Mouse (Mus musculus): ENCODE results near the gene Nudcd2. TPM values are rescaled to one million over a fixed set of nuclear protein-coding genes. Genes with fewer than 3 reads are reported as not detected.
"Not testable (repeated sequence)": the region's sequence is repeated elsewhere in the genome, so short reads cannot be mapped to it uniquely, and the experiment has no call there.

The Nudcd2 gene
- 75.4 and 79.3 TPM in 2 replicates for polyA plus RNA-seq (2015; fragmentation: Nextera tagmentation; extraction: Ambion mirVana)

DNA sequence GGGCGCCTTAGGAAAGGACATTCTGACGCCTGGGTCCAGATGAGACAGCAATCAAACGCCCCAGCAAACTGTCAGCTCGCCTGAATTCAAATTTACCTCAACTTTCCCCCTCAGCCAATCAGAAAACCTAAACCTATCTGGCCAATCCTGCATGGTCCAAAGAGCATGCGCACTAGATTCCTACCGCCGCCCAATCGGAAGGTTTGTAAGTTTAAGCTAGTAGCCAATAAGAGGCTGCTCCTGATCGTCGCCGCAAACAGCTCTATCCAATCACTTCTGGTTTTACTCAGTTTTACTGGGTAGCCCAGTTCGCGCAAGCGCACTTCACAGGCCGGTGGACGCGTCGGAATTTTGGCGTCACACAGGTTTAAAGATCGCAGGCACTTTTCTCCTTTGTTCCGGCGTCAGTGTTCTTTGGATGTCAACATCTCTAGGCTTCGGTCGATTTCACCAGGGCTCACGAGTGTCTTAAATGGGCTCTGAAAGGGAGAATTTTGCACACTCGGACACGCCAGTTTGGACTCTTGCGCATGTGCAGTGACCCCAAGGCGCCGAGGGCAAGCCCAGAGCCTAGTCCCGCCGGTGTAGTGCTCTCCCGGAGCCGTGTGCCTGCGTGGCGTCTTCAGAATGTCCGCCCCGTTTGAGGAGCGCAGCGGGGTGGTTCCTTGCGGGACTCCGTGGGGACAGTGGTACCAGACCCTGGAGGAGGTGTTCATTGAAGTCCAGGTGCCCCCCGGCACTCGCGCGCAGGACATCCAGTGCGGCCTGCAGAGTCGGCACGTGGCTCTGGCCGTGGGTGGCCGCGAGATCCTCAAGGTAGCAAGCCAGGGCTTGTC lies at the start of gene Nudcd2, which contains the start of gene Hmmr:
TSS of gene Nudcd2 (plus strand) at position 329 of the 836 bp plus-strand sequence.
TSS of gene Hmmr (minus strand) at position 84 of the 836 bp plus-strand sequence.
- peaks cover 56% of the 10 kb centered on the region for H3K36me3 ChIP-seq (replicated peaks)
- no peaks in the 10 kb centered on the region for H3K9me3 ChIP-seq (replicated peaks)
- peak within 1 kb of the TSS; percentile 86 for H3K27ac ChIP-seq (replicated peaks)
- WGBS (ENCODE audit: insufficient replicate concordance), result under 1% methylated on average over 52 of the region's 52 CpGs
- no peaks in the 10 kb centered on the region for H3K27me3 ChIP-seq
- peak within 1 kb of the TSS; percentile 83 for H3K4me2 ChIP-seq
- peak within 1 kb of the TSS; percentile 91 for H3K9ac ChIP-seq
- peak; percentile 97 for ATAC-seq (ENCODE audit: insufficient read depth)
- peak within 1 kb of the TSS; percentile 91 for H3K4me3 ChIP-seq (replicated peaks)
- peaks cover 39% of the 10 kb centered on the region for H3K4me1 ChIP-seq (replicated peaks)

DNA sequence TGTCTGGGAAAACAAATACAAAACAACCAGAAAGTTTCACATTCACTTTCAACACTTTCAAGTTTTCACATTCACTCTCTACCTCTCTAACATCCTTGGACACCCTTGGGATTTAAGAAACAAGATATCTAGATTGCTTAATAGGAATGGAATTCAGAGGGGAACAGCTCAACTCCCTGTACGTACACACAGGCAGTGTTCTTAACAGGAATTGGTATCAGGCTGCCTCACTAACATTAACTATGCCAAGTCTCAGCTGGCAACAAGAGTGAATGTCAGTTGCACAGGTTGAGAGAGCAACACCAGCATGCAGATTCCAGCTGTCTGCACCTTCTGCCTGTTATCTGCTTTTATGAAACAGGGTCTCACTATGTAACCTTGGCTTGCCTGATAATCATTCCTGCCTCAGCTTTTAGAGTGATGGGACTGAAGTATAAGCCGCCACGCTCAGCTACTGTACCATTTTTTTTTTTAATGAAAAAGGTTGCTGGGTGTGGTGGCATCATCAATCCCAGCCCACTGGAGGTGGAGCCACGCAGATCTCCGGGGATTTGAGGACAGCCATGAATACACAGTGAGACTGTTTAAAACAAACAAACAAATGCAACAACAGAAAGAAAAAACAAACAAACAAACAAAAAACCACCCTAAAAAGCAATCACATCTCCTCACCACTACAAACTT lies 42.9 kb upstream of the Nudcd2 start:
- Histone ChIP-seq H3K4me1 (replicated peaks) (peaks cover 36% of the 10 kb centered on the region), H3K4me2 (peak overlapping the region; percentile 95), H3K9ac (no peak overlapping the region; the same call in 1 of the 2 replicates), H3K4me3 (replicated peaks) (peak overlapping the region; percentile 96), H3K27me3 (no peaks in the 10 kb centered on the region), H3K36me3 (replicated peaks) (peaks cover 23% of the 10 kb centered on the region), H3K9me3 (replicated peaks) (no peaks in the 10 kb centered on the region), H3K27ac (replicated peaks) (0 out of 2 replicates have a peak overlapping the region, but pooled peaks have one; percentile 91)
- 33% methylated on average over 5 of the region's 5 CpGs for WGBS (ENCODE audit: insufficient replicate concordance)
- no peak for ATAC-seq (ENCODE audit: insufficient read depth)

- peak overlapping the region; percentile 91 for H3K27ac ChIP-seq (replicated peaks)
- H3K4me1 ChIP-seq (replicated peaks), result peaks cover 36% of the 10 kb centered on the region
- no peaks in the 10 kb centered on the region for H3K9me3 ChIP-seq (replicated peaks)
- peaks cover 8% of the 10 kb centered on the region for H3K36me3 ChIP-seq (replicated peaks)
- peak overlapping the region; percentile 82 for H3K9ac ChIP-seq
- H3K4me2 ChIP-seq, result peak overlapping the region; percentile 95
- H3K4me3 ChIP-seq (replicated peaks), result peak overlapping the region; percentile 96
- ATAC-seq (ENCODE audit: insufficient read depth), result peak; percentile 91
- no peaks in the 10 kb centered on the region for H3K27me3 ChIP-seq
- under 1% methylated on average over 28 of the region's 28 CpGs for WGBS (ENCODE audit: insufficient replicate concordance)
These were observed 41.4 kb upstream of the Nudcd2 start for GRCm38 (mm10) chr11:40692101-40692509.

DNA sequence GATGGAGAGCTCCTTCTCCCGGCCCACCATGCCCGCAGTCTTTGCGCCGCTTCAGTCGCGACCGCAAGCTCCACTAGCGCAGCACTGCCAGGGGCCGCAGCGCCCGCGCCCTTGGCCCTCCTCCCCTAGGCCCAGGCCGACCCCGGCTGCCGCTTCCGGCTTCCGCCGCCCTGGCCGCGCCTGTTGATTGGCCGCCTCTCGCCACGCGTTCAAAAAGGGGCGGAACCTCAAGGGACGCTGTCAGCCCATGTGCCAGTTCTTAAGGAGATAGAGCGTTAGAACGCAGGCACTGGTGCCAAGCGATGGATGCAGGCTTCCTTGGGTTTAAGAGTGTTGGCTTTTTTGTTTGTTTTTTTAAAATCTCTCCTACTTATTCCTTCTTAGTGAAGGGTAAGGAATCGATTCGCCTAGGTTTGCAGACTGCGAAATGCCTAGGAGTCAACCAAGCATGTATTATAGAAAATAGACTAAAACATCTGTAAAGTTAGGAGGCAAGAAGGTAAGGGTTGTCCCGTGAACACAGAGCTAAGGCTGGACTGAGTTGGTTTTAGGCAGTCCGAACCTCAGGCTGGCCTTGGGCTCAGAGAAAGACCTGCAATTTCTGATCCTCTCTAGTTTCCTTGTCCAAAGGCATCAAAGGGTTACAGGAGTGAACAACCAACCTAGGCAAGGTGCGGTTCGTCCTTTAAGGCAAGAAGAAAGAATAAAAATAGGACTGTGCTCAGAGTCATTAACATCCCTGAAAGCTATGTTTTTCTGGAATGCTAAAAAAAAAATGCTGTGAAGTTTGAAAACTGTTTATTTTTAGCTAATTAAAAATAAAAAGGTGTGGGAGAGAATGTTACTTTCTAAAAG lies 40.7 kb upstream of the Nudcd2 start:
- H3K36me3 ChIP-seq (replicated peaks), result 0 out of 2 replicates have a peak, but pooled peaks cover 2% of the 10 kb centered on the region
- ATAC-seq (ENCODE audit: insufficient read depth), result peak; percentile 98
- WGBS (ENCODE audit: insufficient replicate concordance), result 1% methylated on average over 33 of the region's 36 CpGs

DNA sequence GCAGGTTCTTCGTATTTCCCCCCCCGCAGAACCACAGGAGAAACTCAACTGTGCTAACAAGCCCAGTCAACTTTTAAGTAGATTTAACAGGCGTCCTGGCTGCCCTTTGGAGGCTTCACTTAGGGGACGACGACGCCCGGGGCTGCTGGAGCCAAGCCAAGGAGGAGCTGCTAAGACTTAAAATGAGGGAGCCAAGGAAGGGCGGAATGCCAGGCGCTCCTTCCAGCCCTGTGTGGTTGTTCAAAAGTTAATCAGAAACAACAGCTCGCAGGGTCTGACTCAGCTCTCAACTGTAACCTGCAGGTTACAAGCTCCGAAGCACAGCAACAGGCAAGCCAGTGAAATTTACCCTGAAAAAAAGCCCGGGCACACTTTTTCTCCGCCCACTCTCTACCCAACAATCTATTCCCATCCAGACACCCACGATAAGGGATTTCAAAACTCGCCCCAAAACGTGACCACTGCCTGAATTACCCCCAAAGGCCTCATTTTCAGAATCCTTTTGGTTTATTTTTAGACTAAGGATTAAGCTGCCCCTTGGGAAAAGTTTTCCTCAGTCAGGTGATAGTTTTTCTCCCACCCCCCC lies 40.0 kb upstream of the Nudcd2 start:
- peak overlapping the region; percentile 91 for H3K27ac ChIP-seq (replicated peaks)
- peaks cover 36% of the 10 kb centered on the region for H3K4me1 ChIP-seq (replicated peaks)
- ATAC-seq (ENCODE audit: insufficient read depth), result peak; percentile 8; the same call in 1 of the 2 replicates
- peak overlapping the region; percentile 64 for H3K9ac ChIP-seq
- peak overlapping the region; percentile 95 for H3K4me2 ChIP-seq
- H3K27me3 ChIP-seq, result no peaks in the 10 kb centered on the region
- WGBS (ENCODE audit: insufficient replicate concordance), result under 1% methylated on average over 16 of the region's 16 CpGs
- H3K4me3 ChIP-seq (replicated peaks), result peak overlapping the region; percentile 96
- no peaks in the 10 kb centered on the region for H3K9me3 ChIP-seq (replicated peaks)
- H3K36me3 ChIP-seq (replicated peaks), result 0 out of 2 replicates have a peak, but pooled peaks cover 2% of the 10 kb centered on the region

More for the DNA sequence above, 40.7 kb upstream of the Nudcd2 start:
- no peaks in the 10 kb centered on the region for H3K27me3 ChIP-seq
- H3K27ac ChIP-seq (replicated peaks), result peak overlapping the region; percentile 91
- peak overlapping the region; percentile 95 for H3K4me2 ChIP-seq
- no peaks in the 10 kb centered on the region for H3K9me3 ChIP-seq (replicated peaks)
- peak overlapping the region; percentile 82 for H3K9ac ChIP-seq
- peak overlapping the region; percentile 96 for H3K4me3 ChIP-seq (replicated peaks)
- H3K4me1 ChIP-seq (replicated peaks), result peaks cover 36% of the 10 kb centered on the region

DNA sequence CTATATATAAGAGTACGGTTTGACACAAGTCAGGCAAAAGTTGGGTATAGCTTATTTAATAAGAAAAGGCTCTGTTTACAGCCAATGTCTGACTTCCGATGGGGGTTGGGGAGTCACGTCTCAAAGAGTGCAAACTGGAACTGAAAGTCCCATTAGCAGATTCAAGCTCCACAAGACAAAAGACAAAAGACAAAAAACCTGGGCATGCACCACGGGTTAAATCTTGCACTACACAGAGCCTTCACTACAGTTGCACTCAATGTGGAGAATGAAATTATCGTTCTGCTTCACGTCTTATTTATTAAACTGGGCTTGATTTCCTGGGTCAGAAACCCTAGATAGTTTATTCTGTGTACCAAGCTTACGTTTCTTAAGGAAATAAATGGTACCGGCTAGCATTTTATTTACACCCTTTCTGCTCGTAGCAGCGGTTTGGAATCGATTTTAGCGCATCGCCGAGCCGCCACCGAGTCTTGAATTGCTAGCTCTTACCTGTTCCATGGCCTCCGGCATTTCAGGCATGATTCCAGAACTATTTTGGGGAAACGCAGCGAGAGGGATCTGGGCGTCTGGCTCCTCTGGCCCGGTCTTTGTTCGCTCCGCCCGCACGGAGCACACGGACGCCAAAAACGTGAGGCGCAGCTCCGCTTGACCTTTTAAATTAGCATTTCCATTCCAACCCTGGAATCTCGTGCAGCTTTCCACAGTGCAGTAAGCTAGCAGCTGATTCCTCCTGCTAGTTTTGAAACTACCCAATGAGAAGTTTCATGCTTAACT lies 39.0 kb upstream of the Nudcd2 start:
- Histone ChIP-seq H3K4me1 (replicated peaks) (peaks cover 36% of the 10 kb centered on the region), H3K27ac (replicated peaks) (peak overlapping the region; percentile 91), H3K36me3 (replicated peaks) (peaks cover 4% of the 10 kb centered on the region; the same call in 1 of the 2 replicates), H3K9me3 (replicated peaks) (no peaks in the 10 kb centered on the region), H3K4me3 (replicated peaks) (peak overlapping the region; percentile 96), H3K4me2 (peak overlapping the region; percentile 95), H3K9ac (peak overlapping the region; percentile 64), H3K27me3 (no peaks in the 10 kb centered on the region)
- under 1% methylated on average over 31 of the region's 31 CpGs for WGBS (ENCODE audit: insufficient replicate concordance)
- ATAC-seq (ENCODE audit: insufficient read depth), result no peak

GRCm38 (mm10) chr11:40695103-40695502 lies 38.4 kb upstream of the Nudcd2 start, which contains the start of gene Mat2b:
Mat2b (minus strand) TSS chr11:40695203.
- H3K4me3 ChIP-seq (replicated peaks), result peak within 1 kb of the TSS; percentile 96
- H3K27ac ChIP-seq (replicated peaks), result peak within 1 kb of the TSS; percentile 91
- H3K4me2 ChIP-seq, result peak within 1 kb of the TSS; percentile 95
- no peaks in the 10 kb centered on the region for H3K9me3 ChIP-seq (replicated peaks)
- H3K9ac ChIP-seq, result peak within 1 kb of the TSS; percentile 64
- H3K4me1 ChIP-seq (replicated peaks), result peaks cover 36% of the 10 kb centered on the region
- H3K27me3 ChIP-seq, result no peaks in the 10 kb centered on the region
- WGBS (ENCODE audit: insufficient replicate concordance), result 75% methylated on average over 9 of the region's 9 CpGs
- H3K36me3 ChIP-seq (replicated peaks), result peaks cover 10% of the 10 kb centered on the region
- ATAC-seq (ENCODE audit: insufficient read depth), result no peak

DNA sequence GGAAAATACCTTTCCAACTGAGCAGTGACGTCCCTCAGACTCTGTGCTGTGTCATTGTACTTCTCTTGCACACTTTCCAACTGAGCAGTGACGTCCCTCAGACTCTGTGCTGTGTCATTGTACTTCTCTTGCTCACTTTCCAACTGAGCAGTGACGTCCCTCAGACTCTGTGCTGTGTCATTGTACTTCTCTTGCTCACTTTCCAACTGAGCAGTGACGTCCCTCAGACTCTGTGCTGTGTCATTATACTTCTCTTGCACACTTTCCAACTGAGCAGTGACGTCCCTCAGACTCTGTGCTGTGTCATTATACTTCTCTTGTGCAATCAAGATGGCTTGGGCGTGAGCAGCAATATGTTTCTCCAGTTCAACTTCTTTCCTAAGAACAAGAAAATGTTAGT lies 23.6 kb upstream of the Nudcd2 start:
- H3K4me1 ChIP-seq (replicated peaks); ATAC-seq (ENCODE audit: insufficient read depth); H3K27ac ChIP-seq (replicated peaks); H3K9me3 ChIP-seq (replicated peaks); H3K4me2 ChIP-seq; H3K27me3 ChIP-seq; H3K4me3 ChIP-seq (replicated peaks); H3K9ac ChIP-seq: not testable (repeated sequence)
- 67% methylated on average over 6 of the region's 6 CpGs for WGBS (ENCODE audit: insufficient replicate concordance)
- peaks cover 96% of the 10 kb centered on the region for H3K36me3 ChIP-seq (replicated peaks)

- WGBS (ENCODE audit: insufficient replicate concordance), result 81% methylated on average over 8 of the region's 8 CpGs
- Histone ChIP-seq H3K27ac (replicated peaks) (no peak overlapping the region), H3K4me1 (replicated peaks) (no peaks in the 10 kb centered on the region), H3K27me3 (no peaks in the 10 kb centered on the region), H3K4me2 (no peak overlapping the region), H3K4me3 (replicated peaks) (no peak overlapping the region), H3K9ac (no peak overlapping the region), H3K36me3 (replicated peaks) (peaks cover 98% of the 10 kb centered on the region), H3K9me3 (replicated peaks) (no peaks in the 10 kb centered on the region)
- ATAC-seq (ENCODE audit: insufficient read depth), result no peak
These were observed 19.6 kb upstream of the Nudcd2 start for GRCm38 (mm10) chr11:40713858-40714257.
